Mouse (Mus musculus) forebrain, embryonic 12.5 days (tissue): ENCODE results near the gene Tmem267. TPM values are rescaled to one million over a fixed set of nuclear protein-coding genes. Genes with fewer than 3 reads are reported as not detected.

Source experiments
- ATAC-seq: fragments of 200-750 bp; cut with Nextera tagmentation; 2 replicates; pipeline ENCODE4 v1.8.0; 2017; ENCODE audit warnings: moderate TSS enrichment; ENCODE audit not compliant: low FRiP score
- H3K27ac ChIP-seq: fragments of 300-500 bp; sonication (generic); 2 replicates; pipeline ENCODE4 v1.5.1; 2016; ENCODE audit warnings: mild to moderate bottlenecking
- H3K27me3 ChIP-seq: fragments of 300-500 bp; sonication (generic); 2 replicates; pipeline ENCODE4 v1.6.1; 2016; ENCODE audit warnings: mild to moderate bottlenecking
- H3K36me3 ChIP-seq: fragments of 300-500 bp; sonication (generic); replicated peaks from 2 replicates; pipeline ENCODE4 v1.6.1; 2016; ENCODE audit warnings: mild to moderate bottlenecking
- H3K4me1 ChIP-seq: fragments of 300-500 bp; sonication (generic); 2 replicates; pipeline ENCODE4 v1.6.1; 2016
- H3K4me2 ChIP-seq: fragments of 300-500 bp; sonication (generic); 2 replicates; pipeline ENCODE4 v1.6.1; 2016; ENCODE audit warnings: mild to moderate bottlenecking, moderate library complexity
- H3K4me3 ChIP-seq: fragments of 300-500 bp; sonication (generic); replicated peaks from 2 replicates; pipeline ENCODE4 v1.5.1; 2016; ENCODE audit warnings: mild to moderate bottlenecking
- H3K9ac ChIP-seq: fragments of 300-500 bp; sonication (generic); 2 replicates; pipeline ENCODE4 v1.6.1; 2016; ENCODE audit warnings: mild to moderate bottlenecking
- H3K9me3 ChIP-seq: fragments of 300-500 bp; sonication (generic); 2 replicates; pipeline ENCODE4 v1.6.1; 2016
- WGBS: fragments of 180-500 bp; shearing (Covaris S2); methylation state at CpG from one replicate; pipeline ENCODE4 v1.1.7; 2016; 5-methylcytosine and 5-hydroxymethylcytosine counted together
- polyA plus RNA-seq: library from polyadenylated mRNA; unstranded; fragments of >200 nt; fragmentation: Nextera tagmentation; extraction: Ambion mirVana; gene quantifications from 2 replicates; pipeline ENCODE4 v1.2.1, GENCODE M21; 2016

The Tmem267 gene
- polyA plus RNA-seq, 1 experiment from 2014 or later = 2.1 TPM

GRCm38 (mm10) chr13:119654734-119655133, 166.9 kb downstream of the Tmem267 start:
- H3K36me3 ChIP-seq = no peaks in the 10 kb centered on the region
- no peak overlapping the region for H3K4me2 ChIP-seq
- H3K9ac ChIP-seq = no peak overlapping the region
- H3K4me3 ChIP-seq = no peak overlapping the region
- no peak overlapping the region for H3K27ac ChIP-seq
- H3K4me1 ChIP-seq = no peaks in the 10 kb centered on the region
- WGBS = 88% methylated on average over 2 of the region's 2 CpGs
- no peak for ATAC-seq
- H3K27me3 ChIP-seq = no peaks in the 10 kb centered on the region
- no peaks in the 10 kb centered on the region for H3K9me3 ChIP-seq

- WGBS = 75% methylated on average over 2 of the region's 2 CpGs
- no peaks in the 10 kb centered on the region for H3K36me3 ChIP-seq
- no peak for ATAC-seq
These were observed 168.4 kb downstream of the Tmem267 start for GRCm38 (mm10) chr13:119656246-119656645.

GRCm38 (mm10) chr13:119656846-119657416, 169.1 kb downstream of the Tmem267 start:
- Histone ChIP-seq H3K9ac (no peak overlapping the region), H3K36me3 (no peaks in the 10 kb centered on the region), H3K4me2 (no peak overlapping the region), H3K4me1 (no peaks in the 10 kb centered on the region), H3K27ac (no peak overlapping the region), H3K27me3 (no peaks in the 10 kb centered on the region), H3K4me3 (no peak overlapping the region), H3K9me3 (no peaks in the 10 kb centered on the region)
- 84% methylated on average over 6 of the region's 6 CpGs for WGBS
- no peak for ATAC-seq

More at GRCm38 (mm10) chr13:119656246-119656645, 168.4 kb downstream of the Tmem267 start:
- H3K9me3 ChIP-seq = no peaks in the 10 kb centered on the region
- no peaks in the 10 kb centered on the region for H3K27me3 ChIP-seq
- no peak overlapping the region for H3K4me3 ChIP-seq
- H3K4me2 ChIP-seq = no peak overlapping the region
- no peak overlapping the region for H3K27ac ChIP-seq
- H3K9ac ChIP-seq = no peak overlapping the region
- H3K4me1 ChIP-seq = no peaks in the 10 kb centered on the region

Other genes starting within 250 kb of the Tmem267 start
- gene Paip1, start 59.4 kb upstream of the Tmem267 start, polyA plus RNA-seq = 103 and 143 TPM in 2 replicates
- 112 and 119 TPM in 2 replicates for gene 4833420G17Rik, start 25.3 kb upstream of the Tmem267 start, polyA plus RNA-seq
- gene 3110070M22Rik, start 344 bp downstream of the Tmem267 start, polyA plus RNA-seq = 1.2 TPM in 2 replicates
- gene Ccl28, start 135.8 kb downstream of the Tmem267 start, polyA plus RNA-seq = 0.09 and 0.28 TPM in 2 replicates
- gene Hmgcs1, start 202.3 kb downstream of the Tmem267 start, polyA plus RNA-seq = 399 and 410 TPM in 2 replicates